Mouse (Mus musculus) neural tube, embryonic 11.5 days (tissue): ENCODE results near the gene Rhobtb3. TPM values are rescaled to one million over a fixed set of nuclear protein-coding genes. Genes with fewer than 3 reads are reported as not detected.
"Not testable (repeated sequence)": the region's sequence is repeated elsewhere in the genome, so short reads cannot be mapped to it uniquely, and the experiment has no call there.

Experiments used
- ATAC-seq: fragments of 200-750 bp; cut with Nextera tagmentation; 2 replicates; pipeline ENCODE4 v1.8.0; 2017; ENCODE audit warnings: moderate number of reproducible peaks, mild to moderate bottlenecking, moderate TSS enrichment, moderate library complexity; ENCODE audit not compliant: insufficient read depth, low FRiP score, low TSS enrichment
- DNase-seq: peaks from one replicate; pipeline ENCODE4 v3.0.0-alpha.2; 2015; ENCODE audit warnings: low spot score
- H3K27ac ChIP-seq: fragments of 300-500 bp; sonication (generic); 2 replicates; pipeline ENCODE4 v1.5.1; 2014; ENCODE audit warnings: low read depth, mild to moderate bottlenecking, low read length
- H3K27me3 ChIP-seq: fragments of 300-500 bp; sonication (generic); 2 replicates; pipeline ENCODE4 v1.6.1; 2014; ENCODE audit warnings: mild to moderate bottlenecking, low read length, mixed read lengths; ENCODE audit not compliant: control insufficient read depth, insufficient read depth
- H3K36me3 ChIP-seq: fragments of 300-500 bp; sonication (generic); 2 replicates; pipeline ENCODE4 v1.6.1; 2014; ENCODE audit warnings: mild to moderate bottlenecking, low read length, moderate library complexity, mixed read lengths; ENCODE audit not compliant: control insufficient read depth, insufficient read depth
- H3K4me1 ChIP-seq: fragments of 300-500 bp; sonication (generic); 2 replicates; pipeline ENCODE4 v1.6.1; 2014; ENCODE audit warnings: low read length, mixed read lengths; ENCODE audit not compliant: control insufficient read depth, insufficient read depth
- H3K4me2 ChIP-seq: fragments of 300-500 bp; sonication (generic); 2 replicates; pipeline ENCODE4 v1.6.1; 2014; ENCODE audit warnings: low read depth, mild to moderate bottlenecking, moderate library complexity
- H3K4me3 ChIP-seq: fragments of 300-500 bp; sonication (generic); 2 replicates; pipeline ENCODE4 v1.5.1; 2014; ENCODE audit warnings: low read depth, low read length
- H3K9ac ChIP-seq: fragments of 300-500 bp; sonication (generic); 2 replicates; pipeline ENCODE4 v1.6.1; 2014; ENCODE audit warnings: mild to moderate bottlenecking, low read length
- H3K9me3 ChIP-seq: fragments of 300-500 bp; sonication (generic); 2 replicates; pipeline ENCODE4 v1.6.1; 2016; ENCODE audit warnings: low read length; ENCODE audit not compliant: control insufficient read depth
- WGBS: fragments of 180-500 bp; shearing (Covaris S2); extraction: QIAGEN DNeasy Blood & Tissue Kit; methylation state at CpG from one replicate; pipeline ENCODE4 v1.1.7; 2014; 5-methylcytosine and 5-hydroxymethylcytosine counted together
- polyA plus RNA-seq: library from polyadenylated mRNA; unstranded; fragments of >200 nt; fragmentation: Nextera tagmentation; extraction: Ambion mirVana; gene quantifications from 2 replicates; pipeline ENCODE4 v1.2.1, GENCODE M21; 2014

Gene Rhobtb3
- polyA plus RNA-seq, 1 experiment from 2014 or later = 58.6 TPM

GRCm38 (mm10) chr13:75933287-75933686 is 10.4 kb downstream of the Rhobtb3 start:
- Histone ChIP-seq H3K9ac (no peak overlapping the region), H3K27me3 (no peaks in the 10 kb centered on the region), H3K4me1 (no peaks in the 10 kb centered on the region), H3K27ac (no peak overlapping the region), H3K4me3 (no peak overlapping the region), H3K9me3 (no peaks in the 10 kb centered on the region), H3K4me2 (no peak overlapping the region), H3K36me3 (peaks cover 8% of the 10 kb centered on the region)
- no peak for ATAC-seq
- no peak for DNase-seq
- 92% methylated on average over 1 of the region's 1 CpGs for WGBS

GRCm38 (mm10) chr13:75931073-75931472 is 12.7 kb downstream of the Rhobtb3 start:
- 0 out of 2 replicates have a peak overlapping the region, but pooled peaks have one; percentile 23 for H3K27ac ChIP-seq
- H3K9ac ChIP-seq = no peak overlapping the region
- no peaks in the 10 kb centered on the region for H3K27me3 ChIP-seq
- no peak overlapping the region for H3K4me3 ChIP-seq
- WGBS = 27% methylated on average over 5 of the region's 5 CpGs
- H3K36me3 ChIP-seq = peaks cover 3% of the 10 kb centered on the region
- peak; percentile 73 for ATAC-seq
- no peaks in the 10 kb centered on the region for H3K9me3 ChIP-seq
- peak; percentile 63 for DNase-seq
- no peak overlapping the region for H3K4me2 ChIP-seq
- H3K4me1 ChIP-seq = no peaks in the 10 kb centered on the region

DNA sequence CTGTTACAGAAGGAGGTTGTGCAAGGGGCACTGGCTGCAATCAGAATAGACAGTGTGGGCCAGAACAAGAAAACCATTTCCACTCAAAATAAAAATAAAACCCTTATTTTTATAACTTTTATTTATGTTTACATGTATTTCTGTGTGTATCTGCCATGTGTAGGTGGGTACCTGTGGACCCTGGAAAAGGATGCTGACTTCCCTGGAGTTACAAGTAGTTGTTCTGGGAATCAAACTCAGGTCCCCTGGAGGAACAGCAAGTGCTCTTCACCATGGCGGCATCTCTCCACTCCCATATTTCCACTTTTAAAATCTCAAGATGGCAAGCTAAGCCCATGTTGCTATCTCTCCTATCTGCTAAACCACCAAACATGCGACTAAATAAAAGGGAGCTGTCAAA is 13.1 kb downstream of the Rhobtb3 start:
- H3K9ac ChIP-seq = no peak overlapping the region
- DNase-seq (no peak), ATAC-seq (peak; percentile 49; the same call in 1 of the 2 replicates)
- no peaks in the 10 kb centered on the region for H3K4me1 ChIP-seq
- no peak overlapping the region for H3K4me3 ChIP-seq
- H3K9me3 ChIP-seq = no peaks in the 10 kb centered on the region
- 70% methylated on average over 2 of the region's 2 CpGs for WGBS
- peaks cover 3% of the 10 kb centered on the region for H3K36me3 ChIP-seq
- H3K27ac ChIP-seq = 0 out of 2 replicates have a peak overlapping the region, but pooled peaks have one; percentile 23
- H3K27me3 ChIP-seq = no peaks in the 10 kb centered on the region
- H3K4me2 ChIP-seq = no peak overlapping the region

DNA sequence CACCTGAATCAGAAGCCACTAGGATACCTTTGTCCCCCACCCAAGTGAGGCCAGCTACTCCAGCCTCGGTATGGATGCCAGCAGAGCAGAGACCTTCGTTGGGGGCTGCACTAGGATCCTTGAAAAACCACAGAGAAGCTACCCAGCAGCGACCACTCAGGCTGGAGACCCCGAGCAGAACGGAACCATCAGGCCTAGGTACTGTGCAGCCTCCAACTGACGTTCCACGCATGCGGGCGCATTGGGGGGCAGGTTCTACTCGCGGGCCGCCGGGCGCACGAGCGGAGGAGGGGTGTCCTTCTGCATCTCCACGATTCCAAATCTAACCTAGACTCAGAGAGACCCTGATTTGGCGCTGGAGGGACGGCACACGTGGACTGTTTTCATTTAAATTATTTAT is 13.7 kb downstream of the Rhobtb3 start:
- DNase-seq (no peak), ATAC-seq (no peak)
- Histone ChIP-seq H3K9ac (no peak overlapping the region), H3K4me3 (no peak overlapping the region), H3K36me3 (peaks cover 3% of the 10 kb centered on the region), H3K4me1 (no peaks in the 10 kb centered on the region), H3K27ac (no peak overlapping the region), H3K4me2 (no peak overlapping the region), H3K9me3 (no peaks in the 10 kb centered on the region), H3K27me3 (no peaks in the 10 kb centered on the region)
- WGBS = 97% methylated on average over 20 of the region's 20 CpGs

- H3K4me2 ChIP-seq, H3K9ac ChIP-seq, H3K27ac ChIP-seq, DNase-seq, H3K36me3 ChIP-seq, H3K4me3 ChIP-seq, H3K27me3 ChIP-seq, H3K4me1 ChIP-seq, ATAC-seq, H3K9me3 ChIP-seq: not testable (repeated sequence)
- WGBS = 92% methylated on average over 5 of the region's 5 CpGs
Observed at GRCm38 (mm10) chr13:75929071-75929470, 14.7 kb downstream of the Rhobtb3 start.

GRCm38 (mm10) chr13:75927951-75928350 is 15.8 kb downstream of the Rhobtb3 start:
- Histone ChIP-seq H3K4me1 (no peaks in the 10 kb centered on the region), H3K9ac (no peak overlapping the region), H3K4me3 (no peak overlapping the region), H3K4me2 (no peak overlapping the region), H3K27me3 (no peaks in the 10 kb centered on the region), H3K9me3 (no peaks in the 10 kb centered on the region), H3K27ac (no peak overlapping the region), H3K36me3 (peaks cover 3% of the 10 kb centered on the region)
- ATAC-seq = no peak
- DNase-seq = no peak

DNA sequence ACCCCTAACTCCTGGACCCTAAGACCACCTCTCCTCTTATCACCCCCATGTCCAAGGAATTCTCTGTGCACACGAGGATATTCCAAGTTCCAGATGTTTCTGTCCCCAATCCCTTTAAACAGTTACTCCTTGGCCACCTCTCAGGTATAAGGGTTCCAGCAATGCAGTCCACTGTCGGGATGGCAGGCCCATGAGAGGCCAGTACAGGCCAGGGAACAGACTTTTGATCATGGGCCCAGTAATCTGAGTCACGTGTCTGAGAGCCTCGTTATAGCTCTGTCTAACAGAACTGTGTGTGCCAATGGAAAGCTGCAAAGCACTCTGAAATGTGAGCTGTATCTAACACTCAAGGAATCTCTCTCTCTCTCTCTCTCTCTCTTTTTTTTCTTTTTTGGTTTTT is 29.6 kb downstream of the Rhobtb3 start:
- Histone ChIP-seq H3K9me3 (no peaks in the 10 kb centered on the region), H3K27me3 (no peaks in the 10 kb centered on the region), H3K36me3 (peaks cover 7% of the 10 kb centered on the region), H3K9ac (no peak overlapping the region), H3K27ac (no peak overlapping the region), H3K4me1 (no peaks in the 10 kb centered on the region), H3K4me3 (no peak overlapping the region), H3K4me2 (no peak overlapping the region)
- WGBS = 76% methylated on average over 4 of the region's 4 CpGs
- DNase-seq (no peak), ATAC-seq (no peak)

- ATAC-seq = no peak
- DNase-seq = no peak
- Histone ChIP-seq H3K4me2 (no peak overlapping the region), H3K4me1 (no peaks in the 10 kb centered on the region), H3K36me3 (peaks cover 2% of the 10 kb centered on the region; the same call in 1 of the 2 replicates), H3K4me3 (no peak overlapping the region), H3K9me3 (no peaks in the 10 kb centered on the region), H3K27ac (no peak overlapping the region), H3K9ac (no peak overlapping the region), H3K27me3 (no peaks in the 10 kb centered on the region)
- 72% methylated on average over 2 of the region's 2 CpGs for WGBS
Observed at GRCm38 (mm10) chr13:75908187-75908586, 35.5 kb downstream of the Rhobtb3 start.

DNA sequence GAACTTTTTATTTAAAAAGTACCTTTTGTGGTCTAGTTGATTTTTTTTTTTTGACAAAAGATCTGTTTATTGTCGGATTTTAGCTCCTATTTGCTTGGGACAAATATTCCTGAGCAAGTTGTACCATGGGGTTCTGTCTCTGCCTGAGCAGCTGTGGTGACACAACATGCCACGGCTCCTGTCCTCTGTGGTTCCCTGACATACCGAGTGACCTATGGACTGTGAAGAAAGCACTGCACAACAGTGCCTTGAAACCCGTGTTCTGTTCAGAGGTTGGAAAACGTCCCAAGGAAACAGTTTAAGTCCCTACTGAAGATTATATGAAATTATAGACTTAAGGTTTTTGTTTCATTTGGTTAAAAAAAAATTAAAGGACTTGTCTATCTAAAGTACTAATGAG is 36.6 kb downstream of the Rhobtb3 start:
- no peak overlapping the region for H3K4me2 ChIP-seq
- peaks cover 2% of the 10 kb centered on the region; the same call in 1 of the 2 replicates for H3K36me3 ChIP-seq
- ATAC-seq (no peak), DNase-seq (no peak)
- no peak overlapping the region for H3K4me3 ChIP-seq
- WGBS = 75% methylated on average over 5 of the region's 5 CpGs
- H3K9ac ChIP-seq = no peak overlapping the region
- no peaks in the 10 kb centered on the region for H3K9me3 ChIP-seq
- H3K27ac ChIP-seq = no peak overlapping the region
- no peaks in the 10 kb centered on the region for H3K4me1 ChIP-seq
- H3K27me3 ChIP-seq = no peaks in the 10 kb centered on the region
